Mouse (Mus musculus) embryonic facial prominence, embryonic 11.5 days (tissue): ENCODE data around the gene Ttc7b. TPM values are rescaled to one million over a fixed set of nuclear protein-coding genes. Genes with fewer than 3 reads are reported as not detected.

Experiments used
- ATAC-seq: fragments of 200-750 bp; cut with Nextera tagmentation; replicated peaks from 2 replicates; pipeline ENCODE4 v1.8.0; 2017; ENCODE audit warnings: low read depth; ENCODE audit not compliant: insufficient number of reproducible peaks, low FRiP score, low TSS enrichment
- DNase-seq: peaks from one replicate; pipeline ENCODE4 v3.0.0-alpha.2; 2015; ENCODE audit warnings: low spot score
- H3K27ac ChIP-seq: fragments of 300-500 bp; sonication (generic); replicated peaks from 2 replicates; pipeline ENCODE4 v1.5.1; 2014; ENCODE audit warnings: mild to moderate bottlenecking, low read depth, low read length, control low read depth
- H3K27me3 ChIP-seq: fragments of 300-500 bp; sonication (generic); 2 replicates; pipeline ENCODE4 v1.6.1; 2014; ENCODE audit warnings: mild to moderate bottlenecking, low read length, moderate library complexity, mixed read lengths; ENCODE audit not compliant: control insufficient read depth, insufficient read depth
- H3K36me3 ChIP-seq: fragments of 300-500 bp; sonication (generic); replicated peaks from 2 replicates; pipeline ENCODE4 v1.6.1; 2014; ENCODE audit warnings: low read depth, mild to moderate bottlenecking, low read length, moderate library complexity, mixed read lengths; ENCODE audit not compliant: control insufficient read depth, insufficient read depth
- H3K4me1 ChIP-seq: fragments of 300-500 bp; sonication (generic); 2 replicates; pipeline ENCODE4 v1.6.1; 2014; ENCODE audit warnings: low read length, mixed read lengths; ENCODE audit not compliant: control insufficient read depth, insufficient read depth
- H3K4me2 ChIP-seq: fragments of 300-500 bp; sonication (generic); 2 replicates; pipeline ENCODE4 v1.6.1; 2014; ENCODE audit warnings: low read depth, mild to moderate bottlenecking, control low read depth, low read length, moderate library complexity
- H3K4me3 ChIP-seq: fragments of 300-500 bp; sonication (generic); 2 replicates; pipeline ENCODE4 v1.5.1; 2014; ENCODE audit warnings: low read depth, low read length, control low read depth
- H3K9ac ChIP-seq: fragments of 300-500 bp; sonication (generic); replicated peaks from 2 replicates; pipeline ENCODE4 v1.6.1; 2014; ENCODE audit warnings: mild to moderate bottlenecking, control low read depth, low read length
- H3K9me3 ChIP-seq: fragments of 300-500 bp; sonication (generic); replicated peaks from 2 replicates; pipeline ENCODE4 v1.6.1; 2016; ENCODE audit warnings: mild to moderate bottlenecking, low read length, inconsistent platforms, mixed read lengths; ENCODE audit not compliant: control insufficient read depth
- WGBS: fragments of 180-500 bp; shearing (Covaris S2); extraction: QIAGEN DNeasy Blood & Tissue Kit; methylation state at CpG from one replicate; pipeline ENCODE4 v1.1.7; 2014; 5-methylcytosine and 5-hydroxymethylcytosine counted together
- polyA plus RNA-seq: library from polyadenylated mRNA; unstranded; fragments of >200 nt; fragmentation: Nextera tagmentation; extraction: Ambion mirVana; gene quantifications from 2 replicates; pipeline ENCODE4 v1.2.1, GENCODE M21; 2014

Ttc7b gene
- polyA plus RNA-seq, 1 experiment from 2014 or later: 10.0 TPM

DNA sequence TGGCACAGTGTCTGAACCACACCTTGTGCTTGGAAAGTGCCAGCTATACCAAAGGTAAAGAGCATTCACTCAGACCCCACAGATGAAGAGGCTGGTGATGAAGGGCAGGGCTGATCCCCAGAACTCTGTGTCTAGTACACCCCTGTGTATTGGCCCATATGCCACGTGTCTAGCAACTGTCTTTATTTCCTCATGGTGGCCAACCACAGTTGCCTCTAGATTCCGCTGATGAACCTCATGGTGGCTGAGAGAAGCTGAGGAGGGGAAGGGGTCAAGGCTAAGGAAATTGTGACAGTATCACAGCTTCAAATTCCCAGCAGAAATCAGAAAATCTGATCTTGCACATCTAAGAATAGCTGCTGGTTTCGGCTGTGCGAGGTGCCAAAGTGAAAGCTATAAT lies 191.6 kb downstream of the Ttc7b start:
- Histone ChIP-seq H3K9me3 (no peaks in the 10 kb centered on the region), H3K4me1 (no peaks in the 10 kb centered on the region), H3K27me3 (no peaks in the 10 kb centered on the region), H3K4me2 (no peak overlapping the region), H3K36me3 (no peaks in the 10 kb centered on the region), H3K27ac (no peak overlapping the region), H3K9ac (no peak overlapping the region), H3K4me3 (no peak overlapping the region)
- ATAC-seq: no peak
- WGBS: 88% methylated on average over 4 of the region's 4 CpGs
- no peak for DNase-seq

DNA sequence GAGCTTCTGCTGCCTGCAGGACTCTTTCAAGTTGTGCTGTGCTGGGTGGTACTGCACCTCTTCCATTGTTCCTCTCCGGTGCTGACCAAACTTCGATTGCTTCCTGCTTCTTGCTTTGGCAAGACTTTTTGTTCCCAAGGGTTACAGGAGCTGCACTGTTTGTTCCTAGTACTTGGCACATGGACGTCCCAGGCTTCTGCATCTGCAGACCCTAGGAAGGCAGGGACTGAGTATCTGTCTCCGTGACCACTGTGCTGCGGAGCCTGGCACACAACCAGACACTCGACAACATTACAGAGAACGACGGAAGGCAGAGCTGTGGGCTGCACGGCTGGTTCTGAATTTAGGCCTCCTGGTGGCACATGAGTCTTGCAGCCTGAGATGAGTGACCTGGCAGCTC lies 192.1 kb downstream of the Ttc7b start:
- no peak for ATAC-seq
- 91% methylated on average over 9 of the region's 9 CpGs for WGBS
- no peaks in the 10 kb centered on the region for H3K36me3 ChIP-seq

DNA sequence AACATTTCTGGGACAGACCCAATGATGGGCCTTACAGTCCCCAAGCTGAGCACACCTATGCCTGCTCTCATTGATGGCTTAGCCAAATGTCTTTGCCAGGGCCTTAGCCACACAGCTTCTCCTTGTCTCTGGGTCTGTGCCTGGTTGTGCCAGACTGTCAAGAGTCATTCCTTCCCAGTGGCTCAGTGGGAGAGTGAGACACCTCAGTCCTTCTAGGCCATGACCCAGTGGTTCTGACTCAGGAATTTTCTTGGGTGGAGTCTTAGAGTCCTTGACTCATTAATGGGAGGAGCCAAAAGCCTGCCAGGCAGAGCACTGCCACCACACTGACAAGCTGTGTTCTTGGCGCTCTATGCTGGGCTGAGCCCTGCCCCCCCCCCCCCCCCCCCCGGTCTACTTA lies 193.9 kb downstream of the Ttc7b start:
- Histone ChIP-seq H3K4me3 (no peak overlapping the region), H3K36me3 (no peaks in the 10 kb centered on the region), H3K9ac (no peak overlapping the region), H3K9me3 (no peaks in the 10 kb centered on the region), H3K4me1 (no peaks in the 10 kb centered on the region), H3K27me3 (no peaks in the 10 kb centered on the region), H3K4me2 (no peak overlapping the region), H3K27ac (no peak overlapping the region)
- WGBS: 100% methylated on average over 1 of the region's 2 CpGs
- ATAC-seq (no peak; the same call in 1 of the 2 replicates), DNase-seq (no peak)

More for the DNA sequence above, 192.1 kb downstream of the Ttc7b start:
- H3K4me2 ChIP-seq: no peak overlapping the region
- no peak overlapping the region for H3K4me3 ChIP-seq
- no peak overlapping the region for H3K9ac ChIP-seq
- H3K4me1 ChIP-seq: no peaks in the 10 kb centered on the region
- H3K27ac ChIP-seq: no peak overlapping the region
- no peaks in the 10 kb centered on the region for H3K27me3 ChIP-seq
- H3K9me3 ChIP-seq: no peaks in the 10 kb centered on the region
- no peak for DNase-seq

DNA sequence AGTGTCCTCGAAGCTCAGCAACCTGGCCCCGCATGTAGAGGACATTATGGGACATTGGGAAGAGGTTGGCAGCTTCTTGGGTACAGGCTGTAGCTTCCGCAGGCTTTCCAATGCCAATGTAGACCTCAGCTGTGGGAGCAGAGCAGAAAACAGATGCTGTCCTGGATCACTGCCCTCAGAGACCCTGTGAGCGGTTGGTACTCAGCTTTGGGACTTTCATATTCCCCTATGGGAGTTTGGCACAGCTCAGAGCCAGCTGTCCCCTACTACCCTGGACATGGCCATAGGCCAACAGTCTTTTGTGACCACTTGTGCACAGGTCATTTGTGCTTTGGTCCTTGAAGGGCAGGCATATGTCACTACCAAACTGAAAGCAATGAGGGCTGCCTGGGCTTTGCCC lies 195.0 kb downstream of the Ttc7b start:
- Histone ChIP-seq H3K4me2 (no peak overlapping the region), H3K4me1 (no peaks in the 10 kb centered on the region), H3K9me3 (no peaks in the 10 kb centered on the region), H3K9ac (no peak overlapping the region), H3K27ac (no peak overlapping the region), H3K4me3 (no peak overlapping the region), H3K27me3 (no peaks in the 10 kb centered on the region), H3K36me3 (no peaks in the 10 kb centered on the region)
- no peak for DNase-seq
- WGBS: 94% methylated on average over 4 of the region's 4 CpGs
- ATAC-seq: no peak

DNA sequence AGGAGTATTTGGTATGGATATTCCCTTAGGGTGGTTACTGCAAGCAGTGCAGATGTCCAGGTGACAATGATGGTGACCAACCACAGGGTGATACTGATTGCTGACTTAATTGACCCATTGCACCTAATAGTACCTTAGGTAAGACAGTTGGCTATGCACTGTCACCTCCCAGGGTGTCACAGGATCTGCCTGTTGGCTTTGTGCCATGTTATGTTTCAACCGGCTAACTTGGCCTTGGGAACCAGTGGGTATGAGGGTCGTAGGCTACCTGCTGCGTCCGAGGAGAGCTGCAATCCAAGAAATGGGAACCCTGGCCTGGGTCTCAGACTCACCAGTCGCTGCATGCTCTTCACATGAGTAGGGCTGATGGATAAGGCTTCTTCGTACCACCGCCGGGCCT lies 195.4 kb downstream of the Ttc7b start:
- 94% methylated on average over 8 of the region's 8 CpGs for WGBS
- H3K4me1 ChIP-seq: no peaks in the 10 kb centered on the region
- no peak overlapping the region for H3K4me2 ChIP-seq
- ATAC-seq (no peak), DNase-seq (no peak)
- H3K4me3 ChIP-seq: no peak overlapping the region
- no peaks in the 10 kb centered on the region for H3K9me3 ChIP-seq
- H3K27me3 ChIP-seq: no peaks in the 10 kb centered on the region
- H3K9ac ChIP-seq: no peak overlapping the region
- H3K27ac ChIP-seq: no peak overlapping the region
- no peaks in the 10 kb centered on the region for H3K36me3 ChIP-seq

DNA sequence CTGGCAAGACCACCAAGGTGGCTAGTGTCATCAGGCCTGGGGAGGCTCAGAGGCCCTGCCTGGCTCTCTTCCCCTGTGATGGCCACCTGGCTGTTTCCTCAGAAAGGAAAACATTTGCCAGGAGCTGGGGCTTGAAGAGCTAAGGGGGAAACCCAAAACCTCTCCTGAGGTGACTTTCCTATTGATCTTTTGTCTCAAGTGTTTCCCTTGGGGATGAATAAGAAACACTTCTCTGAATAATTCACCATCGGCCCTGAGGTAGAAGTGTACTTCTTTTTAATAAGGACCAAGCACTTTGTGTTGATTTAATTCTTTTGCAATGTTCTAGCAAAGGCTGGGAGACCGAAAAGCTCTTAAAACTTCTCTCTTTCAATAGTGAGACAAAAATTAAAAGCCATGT lies 197.0 kb downstream of the Ttc7b start:
- 64% methylated on average over 2 of the region's 2 CpGs for WGBS
- ATAC-seq: no peak
- H3K4me1 ChIP-seq: no peaks in the 10 kb centered on the region

DNA sequence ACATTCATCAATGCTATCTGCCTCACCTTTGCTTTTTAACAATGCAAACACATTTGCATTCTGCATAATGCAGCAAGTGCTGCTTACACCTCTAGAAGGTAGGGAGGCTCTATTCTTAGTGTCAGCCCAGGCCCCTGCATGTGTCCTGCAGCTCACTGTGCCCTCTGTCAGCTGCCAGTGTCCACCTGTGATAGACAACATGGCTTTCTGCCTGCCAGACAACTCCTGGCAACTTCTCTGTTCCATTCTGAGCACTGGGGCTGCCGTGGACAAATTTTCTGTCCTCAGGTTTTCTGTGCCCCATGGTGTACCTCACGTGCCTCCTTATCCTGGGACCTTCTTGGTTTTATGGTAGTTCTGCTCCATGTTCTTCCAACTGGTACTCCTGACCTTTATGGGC lies 198.4 kb downstream of the Ttc7b start:
- 87% methylated on average over 2 of the region's 2 CpGs for WGBS
- no peak overlapping the region for H3K4me3 ChIP-seq
- ATAC-seq: no peak
- H3K27me3 ChIP-seq: no peaks in the 10 kb centered on the region
- no peaks in the 10 kb centered on the region for H3K9me3 ChIP-seq
- DNase-seq: no peak
- H3K27ac ChIP-seq: no peak overlapping the region
- H3K9ac ChIP-seq: no peak overlapping the region
- no peak overlapping the region for H3K4me2 ChIP-seq
- no peaks in the 10 kb centered on the region for H3K4me1 ChIP-seq
- no peaks in the 10 kb centered on the region for H3K36me3 ChIP-seq

More for the DNA sequence above, 197.0 kb downstream of the Ttc7b start:
- Histone ChIP-seq H3K4me3 (no peak overlapping the region), H3K36me3 (no peaks in the 10 kb centered on the region), H3K27ac (no peak overlapping the region), H3K9me3 (no peaks in the 10 kb centered on the region), H3K27me3 (no peaks in the 10 kb centered on the region), H3K9ac (no peak overlapping the region), H3K4me2 (no peak overlapping the region)
- DNase-seq: no peak

DNA sequence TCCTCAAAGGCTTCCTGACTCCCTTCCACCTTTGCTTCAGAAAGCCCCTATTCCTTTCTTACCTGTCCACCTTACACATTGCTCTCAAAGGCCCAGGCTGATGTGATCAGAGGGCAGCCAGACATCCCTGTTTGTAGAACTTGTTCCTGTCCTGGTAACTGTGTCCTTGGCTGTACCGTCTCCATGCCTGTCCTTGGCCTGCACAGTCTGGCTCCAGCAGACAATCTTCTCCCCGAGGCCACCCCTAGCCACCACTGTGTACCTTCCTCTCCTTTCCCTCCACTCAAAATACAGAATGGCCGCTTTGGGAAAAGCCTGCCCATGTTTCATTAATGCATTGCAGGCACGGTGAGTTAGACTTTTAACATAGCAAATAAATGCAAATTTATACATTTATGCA lies 199.1 kb downstream of the Ttc7b start:
- 86% methylated on average over 4 of the region's 4 CpGs for WGBS
- H3K27ac ChIP-seq: no peak overlapping the region
- no peak for DNase-seq

More for the DNA sequence above, 199.1 kb downstream of the Ttc7b start:
- no peaks in the 10 kb centered on the region for H3K36me3 ChIP-seq
- no peak overlapping the region for H3K9ac ChIP-seq
- H3K4me3 ChIP-seq: no peak overlapping the region
- no peak for ATAC-seq
- no peaks in the 10 kb centered on the region for H3K27me3 ChIP-seq
- H3K4me1 ChIP-seq: no peaks in the 10 kb centered on the region
- H3K4me2 ChIP-seq: no peak overlapping the region
- H3K9me3 ChIP-seq: no peaks in the 10 kb centered on the region
